Mouse (Mus musculus) spleen, postnatal 14 days (tissue): Measurements from ENCODE around the gene Cnih4.

Experiments used
- DNase-seq, 2 experiments: peaks; one replicate each; pipeline ENCODE4 v3.0.0; 2021 to 2022; ENCODE audit warnings: low spot score in 2 of 2

The Cnih4 gene

DNA sequence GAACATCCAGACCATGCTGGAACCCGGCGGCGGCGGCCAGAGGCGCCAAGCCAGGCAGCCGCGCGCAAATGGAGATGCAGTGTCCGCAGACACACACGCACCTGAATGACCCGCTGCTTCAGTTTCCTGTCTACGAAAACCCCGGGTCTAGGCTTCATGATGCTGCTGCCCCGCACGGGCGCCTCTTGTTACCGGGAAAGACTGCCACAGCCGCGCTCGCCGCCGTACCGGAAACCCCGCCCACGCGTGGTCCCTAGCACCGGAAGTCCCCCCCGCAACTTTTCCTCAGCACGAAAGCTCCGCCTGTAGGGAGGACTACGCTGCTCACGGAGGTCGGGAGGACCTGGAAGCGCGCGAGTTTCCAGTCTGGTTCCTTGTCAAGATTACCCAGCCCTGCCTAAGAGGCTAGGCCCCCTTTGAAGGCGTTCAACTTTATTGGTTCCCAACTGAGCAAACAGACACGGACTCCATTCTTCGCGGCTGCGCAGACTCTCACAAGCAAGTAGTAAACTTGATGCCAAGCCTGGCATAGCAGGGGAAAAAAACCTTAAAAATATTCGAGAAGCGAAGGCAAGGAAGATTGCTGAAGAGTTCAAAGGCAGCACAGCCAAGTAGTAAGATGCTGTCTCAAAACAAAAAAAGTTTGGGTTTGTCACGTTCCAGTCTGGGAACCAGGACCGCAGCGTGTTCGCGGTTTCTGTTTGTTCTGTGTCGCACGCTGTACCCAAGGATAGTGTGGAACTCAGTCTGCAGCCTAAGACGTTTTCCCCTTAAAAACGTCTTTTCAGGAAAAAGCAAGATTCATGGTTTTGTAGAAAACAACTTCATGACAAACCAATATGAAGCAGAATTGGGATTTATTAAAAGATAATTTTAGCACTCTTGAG lies at the start of gene Cnih4, which contains the start of gene Nvl:
TSS of gene Cnih4 (plus strand) at position 744 of the 887 bp plus-strand sequence.
TSS of gene Nvl (minus strand) at position 255 of the 887 bp plus-strand sequence.
- DNase-seq = peak; percentile 86 to 89

DNA sequence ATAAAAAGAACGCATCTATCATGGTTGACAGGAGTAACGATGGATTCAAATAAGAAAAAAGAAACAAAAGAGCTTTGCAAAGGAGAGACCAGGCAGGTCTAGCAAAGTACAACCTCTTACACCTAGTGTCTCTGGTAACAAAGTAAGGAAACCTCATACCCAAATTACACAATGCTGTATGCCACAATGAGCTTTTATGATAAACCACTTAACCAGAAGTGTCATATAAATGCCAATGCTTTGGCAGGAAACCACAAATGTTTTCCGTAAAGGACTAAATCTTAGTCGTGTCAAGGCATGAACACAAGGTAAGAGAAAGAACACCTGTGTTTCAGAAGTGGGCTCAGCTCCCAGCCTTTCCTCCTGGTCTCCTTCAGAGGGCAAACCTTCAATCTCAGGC lies 27.4 kb upstream of the Cnih4 start:
- no peak for DNase-seq

GRCm38 (mm10) chr1:181124145-181124544 lies 20.3 kb upstream of the Cnih4 start:
- DNase-seq = no peak

GRCm38 (mm10) chr1:181125916-181126315 lies 18.6 kb upstream of the Cnih4 start:
- DNase-seq = no peak

- no peak for DNase-seq
Observed at GRCm38 (mm10) chr1:181126766-181127165, 17.7 kb upstream of the Cnih4 start.

- DNase-seq = no peak
Observed at GRCm38 (mm10) chr1:181131915-181132314, 12.6 kb upstream of the Cnih4 start.

DNA sequence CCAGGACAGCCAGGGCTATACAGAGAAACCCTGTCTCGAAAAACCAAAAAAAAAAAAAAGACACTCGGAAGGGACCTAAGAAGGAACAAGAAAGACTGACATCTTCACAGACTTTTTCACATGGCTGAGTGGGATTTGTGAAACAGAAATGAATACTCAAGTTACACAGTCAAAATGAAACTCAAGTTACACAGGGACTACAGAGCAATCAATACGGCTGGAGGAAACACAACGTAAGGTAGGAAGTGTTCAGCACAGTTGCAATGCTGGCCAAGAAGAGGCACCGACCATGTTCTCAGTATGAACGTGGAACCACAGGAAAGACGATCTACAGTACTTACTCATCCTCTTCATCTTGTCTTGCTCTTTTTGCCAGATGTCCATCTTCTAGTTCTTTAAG lies 5.8 kb upstream of the Cnih4 start:
- DNase-seq = no peak

DNA sequence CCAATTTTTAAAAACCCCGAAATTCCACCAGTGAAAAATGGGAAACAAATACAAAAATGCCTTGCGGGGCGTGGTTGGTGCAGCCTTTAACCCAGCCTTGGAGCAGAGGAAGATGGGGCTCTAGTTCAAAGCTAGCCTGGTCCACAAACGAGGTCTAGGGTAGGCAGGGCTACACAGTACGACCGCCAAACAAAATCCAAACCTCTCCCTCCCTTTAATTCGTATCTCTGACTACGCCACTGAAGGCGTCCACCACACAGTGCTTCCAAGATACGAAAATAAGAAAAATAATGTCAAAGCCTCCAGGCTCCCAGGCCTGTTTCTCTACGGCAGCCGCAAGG lies 914 bp upstream of the Cnih4 start:
- no peak for DNase-seq

- DNase-seq = no peak
Observed at GRCm38 (mm10) chr1:181144966-181145365, 473 bp downstream of the Cnih4 start.

DNA sequence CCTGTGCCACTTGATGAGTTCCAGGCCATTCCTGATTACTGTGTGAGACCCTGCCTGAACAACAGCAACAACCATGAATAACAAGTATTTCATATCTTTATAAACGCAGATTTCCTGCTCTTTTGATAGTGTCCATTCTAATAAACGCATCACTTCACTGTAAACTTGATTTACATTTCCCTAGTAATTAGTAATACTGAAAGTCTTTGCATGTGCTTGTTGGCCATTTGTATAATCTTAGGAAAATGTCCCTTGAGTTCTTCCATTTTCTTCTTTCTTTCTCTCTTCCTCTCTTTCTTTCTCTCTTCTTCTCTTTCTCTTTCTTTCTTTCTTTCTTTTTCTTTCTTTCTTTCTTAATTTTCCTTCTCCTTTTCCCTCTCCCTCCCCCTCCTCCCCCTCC lies 1.7 kb downstream of the Cnih4 start:
- DNase-seq = no peak

GRCm38 (mm10) chr1:181148540-181148939 lies 4.0 kb downstream of the Cnih4 start:
- DNase-seq = no peak

DNA sequence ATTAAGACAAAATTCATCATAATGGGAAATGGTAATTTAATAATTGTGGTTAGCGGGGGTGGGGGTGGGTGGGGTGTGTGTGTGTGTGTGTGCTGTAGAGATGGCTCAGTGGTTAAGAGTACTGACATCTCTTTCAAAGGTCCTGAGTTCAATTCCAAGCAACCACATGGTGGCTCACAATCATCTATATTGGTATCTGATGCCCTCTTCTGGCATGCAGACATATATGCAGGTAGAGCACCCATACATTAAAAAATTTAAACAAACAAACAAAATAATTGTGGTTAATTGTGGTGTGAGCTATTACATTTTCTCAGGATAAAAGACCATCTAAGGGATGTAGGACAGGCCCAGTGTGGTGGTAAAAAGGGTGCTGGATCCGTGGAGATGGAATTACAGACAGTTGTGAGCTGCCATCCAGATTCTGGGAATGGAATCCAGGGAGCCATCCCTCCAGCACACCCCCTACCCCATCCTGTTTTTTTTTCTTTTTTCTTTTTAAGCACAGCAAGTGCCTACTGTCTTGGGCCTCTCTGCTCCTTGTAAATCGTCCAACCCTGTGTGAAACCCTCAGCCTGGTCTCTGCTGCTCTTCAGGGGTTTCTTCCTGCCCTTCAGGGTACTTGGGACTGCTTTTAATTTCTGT lies 5.0 kb downstream of the Cnih4 start:
- DNase-seq = no peak

GRCm38 (mm10) chr1:181150431-181150826 lies 5.9 kb downstream of the Cnih4 start:
- DNase-seq = no peak

- peak; percentile 84 to 91 for DNase-seq
Observed at GRCm38 (mm10) chr1:181150827-181151534, 6.5 kb downstream of the Cnih4 start.

- DNase-seq = no peak
Observed at GRCm38 (mm10) chr1:181151541-181151940, 7.0 kb downstream of the Cnih4 start.

DNA sequence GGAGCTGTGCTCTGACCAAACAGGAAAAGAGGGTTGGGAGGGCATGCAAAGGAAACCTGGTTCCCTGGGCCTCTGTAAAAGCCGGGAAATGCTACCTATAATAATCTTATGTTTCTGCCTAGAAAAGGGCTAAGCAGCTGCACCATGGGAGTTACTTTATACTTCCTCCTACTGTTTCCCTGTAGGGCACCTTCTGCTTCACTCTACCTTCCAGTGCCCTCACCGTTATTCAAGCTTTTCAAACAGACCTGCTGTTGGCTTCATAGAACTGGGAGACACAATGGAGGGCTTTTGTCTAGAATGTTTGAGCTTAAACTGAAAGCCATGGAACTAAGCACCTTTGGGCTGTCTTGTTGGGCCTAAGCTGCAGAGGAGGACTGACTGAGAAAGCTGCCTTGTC lies 23.3 kb downstream of the Cnih4 start:
- no peak for DNase-seq

- DNase-seq = no peak
Observed at GRCm38 (mm10) chr1:181168377-181168776, 23.9 kb downstream of the Cnih4 start.

GRCm38 (mm10) chr1:181170210-181170609 lies 25.7 kb downstream of the Cnih4 start:
- peak in 1 of 2 experiments; percentile 25 for DNase-seq

GRCm38 (mm10) chr1:181188925-181189324 lies 44.4 kb downstream of the Cnih4 start:
- DNase-seq = no peak

- no peak for DNase-seq
Observed at GRCm38 (mm10) chr1:181199446-181199845, 55.0 kb downstream of the Cnih4 start.

DNA sequence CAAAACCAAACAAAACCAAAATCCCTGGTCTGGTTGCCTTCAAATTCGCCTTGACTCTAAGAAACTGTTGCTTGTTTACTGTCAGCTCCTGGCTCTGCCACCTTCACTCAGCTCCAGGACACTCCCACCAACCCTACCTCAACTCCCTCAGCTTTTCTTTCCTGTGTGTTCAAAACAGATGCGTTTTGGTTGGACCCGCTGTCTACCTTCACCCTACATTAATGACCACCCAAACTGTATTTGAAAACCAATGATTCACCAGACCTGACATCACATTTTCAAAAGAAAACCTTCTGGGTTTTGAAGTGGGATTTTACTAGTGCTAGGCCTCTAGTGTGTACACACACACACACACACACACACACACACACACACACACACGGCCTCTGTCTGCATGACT lies 65.7 kb downstream of the Cnih4 start:
- no peak for DNase-seq

- DNase-seq = peak in 1 of 2 experiments; percentile 33
Observed at GRCm38 (mm10) chr1:181210601-181211402, 66.3 kb downstream of the Cnih4 start.
